Mouse (Mus musculus) heart, embryonic 15.5 days (tissue): ENCODE measurements at regions not wholly inside any gene's neighbourhood (a gene's known extent, or its start where the extent isn't known, plus 50 kb on each side); places are given as distances from the start of the nearest gene placed in this dataset.

Experiments
- ATAC-seq: fragments of 200-750 bp; cut with Nextera tagmentation; replicated peaks from 2 replicates; pipeline ENCODE4 v1.8.0; 2017; ENCODE audit warnings: low read depth, moderate TSS enrichment; ENCODE audit not compliant: insufficient number of reproducible peaks, insufficient read depth, low FRiP score
- H3K27ac ChIP-seq: fragments of 300-500 bp; sonication (generic); 2 replicates; pipeline ENCODE4 v1.5.1; 2015; ENCODE audit warnings: mild to moderate bottlenecking, inconsistent platforms
- H3K27me3 ChIP-seq: fragments of 300-500 bp; sonication (generic); 2 replicates; pipeline ENCODE4 v1.6.1; 2015; ENCODE audit warnings: inconsistent platforms
- H3K36me3 ChIP-seq: fragments of 300-500 bp; sonication (generic); 2 replicates; pipeline ENCODE4 v1.6.1; 2015; ENCODE audit warnings: mild to moderate bottlenecking, inconsistent platforms
- H3K4me1 ChIP-seq: fragments of 300-500 bp; sonication (generic); replicated peaks from 2 replicates; pipeline ENCODE4 v1.6.1; 2015; ENCODE audit warnings: inconsistent platforms
- H3K4me2 ChIP-seq: fragments of 300-500 bp; sonication (generic); 2 replicates; pipeline ENCODE4 v1.6.1; 2015; ENCODE audit warnings: inconsistent platforms, mild to moderate bottlenecking, moderate library complexity
- H3K4me3 ChIP-seq: fragments of 300-500 bp; sonication (generic); 2 replicates; pipeline ENCODE4 v1.5.1; 2015; ENCODE audit warnings: mild to moderate bottlenecking, inconsistent platforms
- H3K9ac ChIP-seq: fragments of 300-500 bp; sonication (generic); 2 replicates; pipeline ENCODE4 v1.6.1; 2015; ENCODE audit warnings: mild to moderate bottlenecking, inconsistent platforms
- H3K9me3 ChIP-seq: fragments of 300-500 bp; sonication (generic); replicated peaks from 2 replicates; pipeline ENCODE4 v1.6.1; 2016; ENCODE audit warnings: inconsistent platforms
- WGBS: fragments of 180-500 bp; shearing (Covaris S2); methylation state at CpG from one replicate; pipeline ENCODE4 v1.1.7; 2015; ENCODE audit warnings: mixed read lengths; 5-methylcytosine and 5-hydroxymethylcytosine counted together

DNA sequence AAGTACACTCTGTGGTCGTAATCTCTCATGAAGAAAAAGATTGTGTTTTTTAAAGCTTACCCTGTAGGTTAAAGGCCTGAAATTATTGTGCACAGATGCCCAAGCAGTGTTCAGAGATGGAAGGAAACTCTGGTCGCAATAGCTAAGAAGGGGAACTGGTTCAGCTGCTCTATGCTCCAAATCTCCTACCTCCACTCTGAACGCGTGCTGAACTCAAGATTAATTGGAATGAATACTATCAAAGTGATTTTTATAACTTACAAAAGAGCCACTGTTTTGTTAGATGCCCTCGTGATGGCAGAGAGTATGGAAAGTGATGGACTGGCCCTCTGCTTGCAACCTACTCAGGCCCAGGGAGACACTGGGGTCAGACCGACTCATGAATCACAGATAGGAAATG lies 272.6 kb downstream of the Ptprc start:
- Histone ChIP-seq H3K27ac (0 out of 2 replicates have a peak overlapping the region, but pooled peaks have one; percentile 40), H3K4me2 (peak overlapping the region; percentile 27; the same call in 1 of the 2 replicates), H3K9me3 (no peaks in the 10 kb centered on the region), H3K4me3 (no peak overlapping the region), H3K9ac (no peak overlapping the region), H3K4me1 (peaks cover 20% of the 10 kb centered on the region), H3K36me3 (no peaks in the 10 kb centered on the region), H3K27me3 (no peaks in the 10 kb centered on the region)
- no peak for ATAC-seq
- WGBS = 55% methylated on average over 6 of the region's 6 CpGs

DNA sequence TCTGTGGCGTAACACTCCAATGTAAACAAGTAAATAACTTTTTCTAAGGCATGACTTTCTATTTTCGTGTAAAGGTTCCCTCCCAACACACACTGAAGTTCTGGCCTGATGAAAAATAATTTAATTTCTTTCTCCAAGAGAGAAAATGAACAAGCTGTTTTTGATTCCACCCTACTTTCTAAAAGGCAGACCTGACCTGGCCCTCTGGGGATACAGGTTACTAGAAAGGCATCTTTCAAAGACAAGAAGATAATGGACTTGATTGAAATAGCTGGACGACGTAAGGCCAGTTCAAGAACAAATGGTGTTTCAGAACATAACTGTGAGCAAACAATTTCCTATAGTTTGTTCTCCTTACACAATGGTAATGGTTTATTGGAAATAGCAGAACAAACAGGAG lies 273.5 kb downstream of the Ptprc start:
- H3K4me3 ChIP-seq = peak overlapping the region; percentile 19; the same call in 1 of the 2 replicates
- no peak overlapping the region for H3K9ac ChIP-seq
- H3K4me1 ChIP-seq = peaks cover 20% of the 10 kb centered on the region
- WGBS = 56% methylated on average over 4 of the region's 4 CpGs
- peak overlapping the region; percentile 23; the same call in 1 of the 2 replicates for H3K4me2 ChIP-seq
- ATAC-seq = no peak
- no peaks in the 10 kb centered on the region for H3K27me3 ChIP-seq
- H3K27ac ChIP-seq = no peak overlapping the region
- no peaks in the 10 kb centered on the region for H3K36me3 ChIP-seq
- H3K9me3 ChIP-seq = no peaks in the 10 kb centered on the region

DNA sequence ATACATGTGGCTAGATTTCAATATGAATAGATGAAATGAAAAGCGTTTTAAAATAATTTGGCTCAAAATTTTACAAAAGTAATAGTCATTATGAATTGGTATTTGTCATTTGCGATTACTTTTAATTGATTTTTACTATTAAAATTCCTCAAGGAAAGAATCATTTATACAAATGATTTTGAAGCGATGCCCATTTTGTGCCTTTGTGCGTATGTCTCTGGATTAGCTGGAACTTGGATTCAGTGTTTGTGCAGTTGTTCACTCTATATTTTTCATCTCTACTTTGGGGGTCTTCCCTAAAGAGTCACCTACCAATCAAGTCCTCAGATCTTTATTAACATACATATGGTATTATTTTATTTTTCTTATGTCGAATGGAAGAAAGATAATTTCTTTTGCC lies 274.3 kb downstream of the Ptprc start:
- H3K9me3 ChIP-seq = no peaks in the 10 kb centered on the region
- H3K36me3 ChIP-seq = no peaks in the 10 kb centered on the region
- peak overlapping the region; percentile 72 for H3K4me3 ChIP-seq
- no peak overlapping the region for H3K9ac ChIP-seq
- peak overlapping the region; percentile 72 for H3K4me2 ChIP-seq
- WGBS = 51% methylated on average over 5 of the region's 5 CpGs
- no peaks in the 10 kb centered on the region for H3K27me3 ChIP-seq
- H3K27ac ChIP-seq = peak overlapping the region; percentile 94
- ATAC-seq = no peak
- peaks cover 20% of the 10 kb centered on the region for H3K4me1 ChIP-seq

DNA sequence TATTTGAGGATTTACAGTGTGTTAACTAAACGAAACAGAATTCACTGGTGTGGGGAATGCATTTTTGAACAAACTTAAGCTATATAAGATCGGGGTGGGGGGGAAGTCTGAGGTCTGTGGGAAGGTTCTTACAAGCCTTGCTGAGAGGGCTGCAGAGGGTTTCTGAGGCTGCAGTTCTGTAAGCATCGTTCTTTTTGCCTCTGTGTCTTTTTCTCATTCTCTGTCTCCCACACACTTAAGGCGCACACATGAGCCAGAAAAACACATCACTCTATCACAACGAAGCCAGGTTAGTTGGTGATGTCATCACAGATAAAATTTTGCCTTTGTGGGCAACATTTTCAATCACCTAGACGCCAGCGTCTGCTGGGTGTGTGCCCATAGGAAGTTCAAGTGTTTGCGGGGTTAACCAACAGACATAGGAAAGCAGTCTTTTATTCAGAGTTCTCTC lies 274.9 kb downstream of the Ptprc start:
- 5% methylated on average over 8 of the region's 8 CpGs for WGBS
- Histone ChIP-seq H3K4me3 (peak overlapping the region; percentile 72), H3K4me1 (peaks cover 17% of the 10 kb centered on the region), H3K9me3 (no peaks in the 10 kb centered on the region), H3K9ac (peak overlapping the region; percentile 59), H3K27ac (peak overlapping the region; percentile 94), H3K36me3 (no peaks in the 10 kb centered on the region), H3K27me3 (no peaks in the 10 kb centered on the region), H3K4me2 (peak overlapping the region; percentile 72)
- ATAC-seq = peak; percentile 25

DNA sequence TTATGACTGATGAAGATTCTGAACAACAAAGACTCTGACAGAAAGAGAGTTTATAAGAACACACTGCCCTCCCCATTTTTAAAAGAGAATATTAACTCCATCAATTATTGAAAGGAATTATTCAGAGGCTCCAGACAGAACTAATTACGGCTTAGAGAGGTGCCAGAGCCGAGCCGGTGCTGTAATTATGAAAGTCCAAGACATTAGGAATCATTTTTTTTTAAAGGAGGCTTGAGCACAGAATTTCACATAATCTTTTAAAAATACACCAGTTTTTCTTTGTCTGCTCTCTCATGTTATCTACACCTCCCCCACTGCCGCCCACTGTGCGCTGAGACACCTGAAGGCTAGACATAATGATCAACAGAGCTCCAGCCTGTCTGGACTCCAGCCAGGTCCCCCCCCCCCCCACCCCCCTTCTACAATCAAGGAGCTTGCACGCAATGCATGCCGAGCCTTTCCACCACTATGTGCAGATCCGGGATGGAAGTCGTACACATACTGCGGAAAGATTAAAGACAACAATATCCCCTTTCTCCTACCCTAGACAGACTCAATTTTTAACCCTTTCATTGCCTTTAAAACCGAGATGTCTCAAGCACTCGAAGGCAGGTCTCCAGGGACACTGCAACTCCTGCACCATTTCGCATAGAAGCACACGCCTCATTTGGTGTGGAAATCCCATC lies 275.4 kb downstream of the Ptprc start:
- Histone ChIP-seq H3K4me2 (peak overlapping the region; percentile 72), H3K27me3 (no peaks in the 10 kb centered on the region), H3K4me1 (peaks cover 13% of the 10 kb centered on the region), H3K36me3 (no peaks in the 10 kb centered on the region), H3K9me3 (no peaks in the 10 kb centered on the region), H3K4me3 (peak overlapping the region; percentile 72), H3K9ac (peak overlapping the region; percentile 77), H3K27ac (peak overlapping the region; percentile 94)
- ATAC-seq = peak; percentile 80
- WGBS = 2% methylated on average over 14 of the region's 14 CpGs

DNA sequence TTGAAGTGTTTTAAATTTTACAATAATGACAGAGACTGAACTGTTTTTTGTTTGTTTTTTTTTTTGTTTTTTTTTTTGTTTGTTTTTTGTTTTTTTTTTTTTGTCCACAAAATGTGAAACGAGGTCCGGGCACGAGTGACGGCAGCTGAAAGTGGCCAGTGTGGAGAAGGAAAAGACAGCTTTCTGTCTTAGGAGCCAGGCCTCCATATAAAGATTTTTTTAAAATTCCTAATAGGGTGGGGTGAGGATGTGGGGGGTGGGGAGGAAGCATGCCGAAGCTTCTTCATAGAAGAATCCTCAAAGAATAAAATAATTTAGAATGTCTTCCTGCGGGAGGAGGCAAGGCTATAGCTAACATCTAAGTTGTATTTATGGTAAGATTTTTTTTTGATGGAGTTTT lies 276.2 kb downstream of the Ptprc start:
- H3K36me3 ChIP-seq = no peaks in the 10 kb centered on the region
- H3K4me1 ChIP-seq = peaks cover 13% of the 10 kb centered on the region
- no peaks in the 10 kb centered on the region for H3K9me3 ChIP-seq
- H3K9ac ChIP-seq = peak overlapping the region; percentile 77
- peak overlapping the region; percentile 72 for H3K4me2 ChIP-seq
- H3K4me3 ChIP-seq = peak overlapping the region; percentile 72
- no peak for ATAC-seq
- H3K27ac ChIP-seq = peak overlapping the region; percentile 94
- no peaks in the 10 kb centered on the region for H3K27me3 ChIP-seq
- WGBS = 3% methylated on average over 6 of the region's 6 CpGs

DNA sequence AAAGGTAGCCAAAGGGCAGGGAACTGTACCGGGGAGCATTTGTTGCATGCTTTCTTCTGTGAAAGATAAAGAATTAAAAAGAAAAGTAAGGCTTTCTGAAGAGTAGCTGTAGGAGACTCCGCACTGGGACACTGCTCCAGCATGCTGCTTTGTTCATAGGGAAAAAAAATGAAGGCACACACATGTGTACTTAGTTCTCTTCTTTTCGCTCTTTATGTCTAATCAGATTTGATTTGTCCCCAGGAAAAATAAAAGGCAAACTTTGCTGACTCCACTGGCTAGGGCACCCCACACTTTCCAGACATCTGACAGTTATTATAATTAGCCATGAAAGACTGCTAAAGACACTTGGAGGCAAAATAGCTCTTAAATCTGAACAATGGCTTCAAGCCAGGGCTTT lies 276.6 kb downstream of the Ptprc start:
- Histone ChIP-seq H3K4me2 (peak overlapping the region; percentile 72), H3K4me1 (peaks cover 13% of the 10 kb centered on the region), H3K36me3 (no peaks in the 10 kb centered on the region), H3K9ac (peak overlapping the region; percentile 77), H3K9me3 (no peaks in the 10 kb centered on the region), H3K27ac (peak overlapping the region; percentile 94), H3K27me3 (no peaks in the 10 kb centered on the region), H3K4me3 (peak overlapping the region; percentile 72)
- 1% methylated on average over 3 of the region's 3 CpGs for WGBS
- no peak for ATAC-seq

DNA sequence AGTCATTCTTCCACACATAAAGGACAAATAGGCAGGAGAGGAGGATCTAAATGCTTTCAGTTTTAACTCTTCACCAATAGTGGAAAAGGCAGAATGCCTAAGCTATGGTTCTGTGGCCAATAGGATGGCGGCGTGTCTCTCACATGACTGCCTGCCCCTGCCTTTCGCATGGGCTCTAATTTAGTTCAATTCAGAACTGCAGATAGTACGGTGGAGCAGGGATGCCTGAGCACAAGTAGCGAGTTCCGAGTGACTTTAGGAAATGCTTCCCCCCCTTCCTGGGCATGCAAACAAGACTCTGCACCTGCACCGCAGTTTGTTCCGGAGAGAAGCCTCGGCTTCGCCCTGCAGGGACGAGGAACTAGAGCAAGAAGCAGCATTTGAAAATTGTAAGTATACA lies 277.1 kb downstream of the Ptprc start:
- Histone ChIP-seq H3K36me3 (no peaks in the 10 kb centered on the region), H3K27ac (peak overlapping the region; percentile 94), H3K4me1 (peaks cover 13% of the 10 kb centered on the region), H3K27me3 (no peaks in the 10 kb centered on the region), H3K9ac (peak overlapping the region; percentile 77), H3K4me3 (peak overlapping the region; percentile 72), H3K9me3 (no peaks in the 10 kb centered on the region), H3K4me2 (peak overlapping the region; percentile 72)
- WGBS = 1% methylated on average over 11 of the region's 11 CpGs
- ATAC-seq = peak; percentile 96

DNA sequence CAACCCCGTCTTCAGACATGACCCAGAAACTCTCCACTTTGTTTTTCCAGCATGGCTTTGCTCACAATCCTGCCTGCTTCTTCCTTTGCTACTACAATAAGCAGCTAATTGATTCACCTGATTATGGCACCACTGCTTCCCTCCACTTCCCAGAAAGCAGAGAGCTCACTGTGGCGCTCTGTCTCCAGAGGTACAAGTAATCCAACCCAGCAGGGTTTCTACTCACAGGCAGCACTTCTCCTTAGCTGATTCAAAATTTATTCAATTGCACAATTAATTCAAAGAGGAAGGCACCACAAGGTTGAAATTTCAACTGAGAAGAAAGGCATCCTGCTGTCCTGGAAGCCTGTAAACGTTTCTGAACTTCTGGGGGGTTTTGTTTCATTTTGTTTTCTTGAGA lies 293.9 kb downstream of the Ptprc start:
- ATAC-seq = no peak
- no peak overlapping the region for H3K4me3 ChIP-seq
- H3K27me3 ChIP-seq = no peaks in the 10 kb centered on the region
- H3K4me2 ChIP-seq = no peak overlapping the region
- WGBS = 48% methylated on average over 3 of the region's 3 CpGs
- H3K36me3 ChIP-seq = no peaks in the 10 kb centered on the region
- no peaks in the 10 kb centered on the region for H3K4me1 ChIP-seq
- no peak overlapping the region for H3K27ac ChIP-seq
- H3K9ac ChIP-seq = no peak overlapping the region
- no peaks in the 10 kb centered on the region for H3K9me3 ChIP-seq

DNA sequence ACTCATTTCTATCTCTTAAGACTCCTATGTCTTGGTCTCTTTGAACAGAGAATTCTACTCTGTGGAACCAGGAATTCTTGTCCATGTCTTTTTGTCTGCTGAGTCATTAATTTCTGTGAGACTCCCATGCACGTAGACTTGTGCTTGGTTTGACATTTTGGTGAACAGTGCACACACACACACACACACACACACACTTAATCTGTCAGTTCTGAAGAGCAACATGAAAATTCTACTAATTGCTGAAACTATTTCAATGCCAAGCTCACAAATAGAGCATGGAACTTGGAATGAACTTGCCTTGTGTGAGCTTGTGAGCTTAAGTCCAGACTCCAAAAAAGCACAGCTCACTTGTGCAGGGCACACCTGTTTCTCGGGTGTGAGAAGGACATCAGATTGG lies 301.1 kb downstream of the Ptprc start:
- H3K9me3 ChIP-seq = no peaks in the 10 kb centered on the region
- H3K36me3 ChIP-seq = no peaks in the 10 kb centered on the region
- H3K27me3 ChIP-seq = no peaks in the 10 kb centered on the region
- H3K4me2 ChIP-seq = no peak overlapping the region
- no peak overlapping the region for H3K27ac ChIP-seq
- no peak overlapping the region for H3K4me3 ChIP-seq
- WGBS = 56% methylated on average over 2 of the region's 2 CpGs
- ATAC-seq = no peak
- no peak overlapping the region for H3K9ac ChIP-seq
- H3K4me1 ChIP-seq = no peaks in the 10 kb centered on the region

DNA sequence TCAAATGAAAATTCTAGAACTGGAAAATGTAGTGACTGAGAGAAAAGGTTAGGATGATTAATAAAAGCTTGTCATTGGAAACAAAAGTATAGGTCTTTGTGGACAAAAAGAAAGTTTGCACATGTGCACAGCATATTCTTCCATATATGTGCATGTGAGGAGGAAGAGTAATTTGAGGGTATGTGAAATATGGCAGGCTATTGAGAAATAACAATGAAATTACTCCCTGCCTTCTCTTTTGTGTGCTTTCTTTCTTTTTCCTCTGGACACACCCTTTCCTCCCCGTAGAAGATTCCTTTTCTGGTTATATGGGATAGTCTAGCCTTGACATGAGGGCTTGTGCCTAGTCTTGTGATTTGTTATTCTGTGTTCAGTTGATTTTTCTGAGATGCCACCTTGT lies 301.9 kb downstream of the Ptprc start:
- Histone ChIP-seq H3K27ac (no peak overlapping the region), H3K9ac (no peak overlapping the region), H3K4me2 (no peak overlapping the region), H3K9me3 (no peaks in the 10 kb centered on the region), H3K36me3 (no peaks in the 10 kb centered on the region), H3K4me1 (no peaks in the 10 kb centered on the region), H3K4me3 (no peak overlapping the region), H3K27me3 (no peaks in the 10 kb centered on the region)
- ATAC-seq = no peak
- WGBS = 55% methylated on average over 1 of the region's 1 CpGs

DNA sequence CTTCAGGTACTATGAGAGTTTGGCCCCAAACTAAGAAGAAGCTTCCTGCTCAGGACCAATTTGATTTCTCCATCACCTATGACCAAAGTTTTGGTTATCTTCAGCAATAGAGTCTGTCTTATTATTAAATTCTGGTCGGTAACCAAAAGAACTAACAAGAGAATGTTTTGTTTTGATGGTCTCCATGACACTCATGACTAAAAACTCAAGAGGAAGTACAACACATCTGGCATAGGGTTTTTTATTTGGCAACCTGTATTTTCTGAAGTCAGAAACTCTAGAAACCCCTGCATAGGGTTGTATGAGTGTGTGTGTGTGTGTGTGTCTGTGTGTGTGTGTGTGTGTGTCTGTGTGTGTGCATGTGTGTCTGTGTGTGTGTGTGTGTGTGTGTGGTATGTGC lies 310.5 kb downstream of the Ptprc start:
- Histone ChIP-seq H3K9ac (no peak overlapping the region), H3K27ac (no peak overlapping the region), H3K4me3 (no peak overlapping the region), H3K27me3 (no peaks in the 10 kb centered on the region), H3K36me3 (no peaks in the 10 kb centered on the region), H3K4me1 (no peaks in the 10 kb centered on the region), H3K9me3 (no peaks in the 10 kb centered on the region), H3K4me2 (no peak overlapping the region)
- ATAC-seq = no peak
- 52% methylated on average over 1 of the region's 1 CpGs for WGBS
